Mouse (Mus musculus): ENCODE data around the gene Batf2. TPM values are rescaled to one million over a fixed set of nuclear protein-coding genes. Genes with fewer than 3 reads are reported as not detected.

The Batf2 gene
- polyA plus RNA-seq, 1 experiment from 2014 or later = 0.18 TPM

- DNase-seq = no peak
- TF ChIP-seq CTCF (IDR thresholded peaks at IDR 0.05; ENCODE audit: low read depth) = no peak
- Histone ChIP-seq H3K4me3 (ENCODE audit: low read depth, low read length) (no peak overlapping the region), H3K4me1 (ENCODE audit: insufficient read depth) (no peaks in the 10 kb centered on the region), H3K9me3 (ENCODE audit: low read depth, low read length) (no peaks in the 10 kb centered on the region), H3K9ac (no peak overlapping the region), H3K4me2 (no peak overlapping the region), H3K27ac (ENCODE audit: low read depth) (no peak overlapping the region), H3K36me3 (ENCODE audit: insufficient read depth) (no peaks in the 10 kb centered on the region), H3K27me3 (ENCODE audit: insufficient read depth, low read length) (no peaks in the 10 kb centered on the region)
- WGBS = 50% methylated on average over 6 of the region's 6 CpGs
- ATAC-seq (ENCODE audit: insufficient read depth) = no peak
Observed at GRCm38 (mm10) chr19:6218606-6219005, 77.8 kb downstream of the Batf2 start.

Other genes starting within 250 kb of the Batf2 start
- 2.7 and 3.8 TPM in 2 replicates for gene Tigd3, start 246.8 kb upstream of the Batf2 start, polyA plus RNA-seq (2014; fragmentation: Nextera tagmentation; extraction: Ambion mirVana)
- gene Dpf2, start 228.0 kb upstream of the Batf2 start, polyA plus RNA-seq (2014; fragmentation: Nextera tagmentation; extraction: Ambion mirVana) = 147 and 162 TPM in 2 replicates
- 9.8 and 9.9 TPM in 2 replicates for gene Cdc42ep2, start 216.2 kb upstream of the Batf2 start, polyA plus RNA-seq (2014; fragmentation: Nextera tagmentation; extraction: Ambion mirVana)
- gene Pola2, start 176.8 kb upstream of the Batf2 start, polyA plus RNA-seq (2014; fragmentation: Nextera tagmentation; extraction: Ambion mirVana) = 88.7 and 89.3 TPM in 2 replicates
- gene Slc22a20, start 154.8 kb upstream of the Batf2 start, polyA plus RNA-seq (2014; fragmentation: Nextera tagmentation; extraction: Ambion mirVana) = not detected in 2 replicates
- gene Capn1, start 125.1 kb upstream of the Batf2 start, polyA plus RNA-seq (2014; fragmentation: Nextera tagmentation; extraction: Ambion mirVana) = 9.6 and 11.3 TPM in 2 replicates
- 30.0 and 34.3 TPM in 2 replicates for gene Syvn1, start 94.4 kb upstream of the Batf2 start, polyA plus RNA-seq (2014; fragmentation: Nextera tagmentation; extraction: Ambion mirVana)
- 78.8 and 80.2 TPM in 2 replicates for gene Mrpl49, start 83.2 kb upstream of the Batf2 start, polyA plus RNA-seq (2014; fragmentation: Nextera tagmentation; extraction: Ambion mirVana)
- gene Fau, start 83.1 kb upstream of the Batf2 start, polyA plus RNA-seq (2014; fragmentation: Nextera tagmentation; extraction: Ambion mirVana) = 825 and 884 TPM in 2 replicates
- gene Znhit2, start 79.8 kb upstream of the Batf2 start, polyA plus RNA-seq (2014; fragmentation: Nextera tagmentation; extraction: Ambion mirVana) = 33.8 and 34.3 TPM in 2 replicates
- 11.3 and 14.9 TPM in 2 replicates for gene Tm7sf2, start 72.6 kb upstream of the Batf2 start, polyA plus RNA-seq (2014; fragmentation: Nextera tagmentation; extraction: Ambion mirVana)
- gene Vps51, start 63.8 kb upstream of the Batf2 start, polyA plus RNA-seq (2014; fragmentation: Nextera tagmentation; extraction: Ambion mirVana) = 63.2 and 63.5 TPM in 2 replicates
- not detected in 2 replicates for gene Tmem262, start 61.0 kb upstream of the Batf2 start, polyA plus RNA-seq (2014; fragmentation: Nextera tagmentation; extraction: Ambion mirVana)
- gene Gm28374, start 58.7 kb upstream of the Batf2 start, polyA plus RNA-seq (2014; fragmentation: Nextera tagmentation; extraction: Ambion mirVana) = 1.0 and 1.6 TPM in 2 replicates
- 68.8 and 72.3 TPM in 2 replicates for gene Zfpl1, start 56.0 kb upstream of the Batf2 start, polyA plus RNA-seq (2014; fragmentation: Nextera tagmentation; extraction: Ambion mirVana)
- 49.0 and 52.7 TPM in 2 replicates for gene Cdca5, start 56.0 kb upstream of the Batf2 start, polyA plus RNA-seq (2014; fragmentation: Nextera tagmentation; extraction: Ambion mirVana)
- 0.68 TPM in 1 of 2 replicates, not detected in the other for gene AC131692.1, start 46.6 kb upstream of the Batf2 start, polyA plus RNA-seq (2014; fragmentation: Nextera tagmentation; extraction: Ambion mirVana)
- gene Naaladl1, start 35.2 kb upstream of the Batf2 start, polyA plus RNA-seq (2014; fragmentation: Nextera tagmentation; extraction: Ambion mirVana) = 0.51 and 0.57 TPM in 2 replicates
- 55.2 and 56.5 TPM in 2 replicates for gene Sac3d1, start 22.3 kb upstream of the Batf2 start, polyA plus RNA-seq (2014; fragmentation: Nextera tagmentation; extraction: Ambion mirVana)
- 28.6 and 35.3 TPM in 2 replicates for gene Snx15, start 12.7 kb upstream of the Batf2 start, polyA plus RNA-seq (2014; fragmentation: Nextera tagmentation; extraction: Ambion mirVana)
- gene Arl2, start 565 bp downstream of the Batf2 start, polyA plus RNA-seq (2014; fragmentation: Nextera tagmentation; extraction: Ambion mirVana) = 78.8 and 89.2 TPM in 2 replicates
- gene Majin, start 43.4 kb downstream of the Batf2 start, polyA plus RNA-seq (2014; fragmentation: Nextera tagmentation; extraction: Ambion mirVana) = not detected in 2 replicates
- 0.54 and 0.78 TPM in 2 replicates for gene Gpha2, start 85.4 kb downstream of the Batf2 start, polyA plus RNA-seq (2014; fragmentation: Nextera tagmentation; extraction: Ambion mirVana)
- gene Ppp2r5b, start 94.9 kb downstream of the Batf2 start, polyA plus RNA-seq (2014; fragmentation: Nextera tagmentation; extraction: Ambion mirVana) = 16.4 and 19.3 TPM in 2 replicates
- gene Atg2a, start 100.7 kb downstream of the Batf2 start, polyA plus RNA-seq (2014; fragmentation: Nextera tagmentation; extraction: Ambion mirVana) = 11.9 and 13.0 TPM in 2 replicates
- gene Ehd1, start 135.7 kb downstream of the Batf2 start, polyA plus RNA-seq (2014; fragmentation: Nextera tagmentation; extraction: Ambion mirVana) = 50.3 and 53.2 TPM in 2 replicates
- 0.82 and 1.2 TPM in 2 replicates for gene Cdc42bpg, start 165.5 kb downstream of the Batf2 start, polyA plus RNA-seq (2014; fragmentation: Nextera tagmentation; extraction: Ambion mirVana)
- 60.3 and 68.6 TPM in 2 replicates for gene Men1, start 194.0 kb downstream of the Batf2 start, polyA plus RNA-seq (2014; fragmentation: Nextera tagmentation; extraction: Ambion mirVana)
- gene Map4k2, start 200.2 kb downstream of the Batf2 start, polyA plus RNA-seq (2014; fragmentation: Nextera tagmentation; extraction: Ambion mirVana) = 13.4 and 22.2 TPM in 2 replicates
- 177 and 200 TPM in 2 replicates for gene Sf1, start 222.7 kb downstream of the Batf2 start, polyA plus RNA-seq (2014; fragmentation: Nextera tagmentation; extraction: Ambion mirVana)
- 6.1 and 9.3 TPM in 2 replicates for gene Pygm, start 243.4 kb downstream of the Batf2 start, polyA plus RNA-seq (2014; fragmentation: Nextera tagmentation; extraction: Ambion mirVana)

All from lung, embryonic 14.5 days (tissue).